Mouse (Mus musculus): ENCODE data around the gene Trcg1.

GRCm38 (mm10) chr9:57272902-57273804 lies 36.8 kb downstream of the Trcg1 start:
- TF ChIP-seq TAL1 (IDR thresholded peaks at IDR 0.05; ENCODE audit: low read length) (no peak), GATA1 (IDR thresholded peaks at IDR 0.05; ENCODE audit: low read length) (no peak)
